Mouse (Mus musculus): ENCODE results near the gene Jmjd8. TPM values are rescaled to one million over a fixed set of nuclear protein-coding genes. Genes with fewer than 3 reads are reported as not detected.

Gene Jmjd8
- polyA plus RNA-seq, 1 experiment from 2014 or later = 46.2 TPM

Small RNA genes within 50 kb of the gene (microRNA-seq; reads per million reads assigned to microRNA genes)
- not detected for gene Mir3082 (ENCODE audit: borderline number of aligned reads)
- not detected for gene Mir6966 (ENCODE audit: borderline number of aligned reads)

Other genes with a start within 250 kb of the Jmjd8 start
- gene Lmf1, start 249.8 kb upstream of the Jmjd8 start, polyA plus RNA-seq (2015; fragmentation: Nextera tagmentation; extraction: Ambion mirVana) = 29.0 and 31.4 TPM in 2 replicates
- gene Gng13, start 111.7 kb upstream of the Jmjd8 start, polyA plus RNA-seq (2015; fragmentation: Nextera tagmentation; extraction: Ambion mirVana) = 23.7 and 44.9 TPM in 2 replicates
- 22.6 and 24.5 TPM in 2 replicates for gene Chtf18, start 101.4 kb upstream of the Jmjd8 start, polyA plus RNA-seq (2015; fragmentation: Nextera tagmentation; extraction: Ambion mirVana)
- 25.1 and 26.0 TPM in 2 replicates for gene Rpusd1, start 101.2 kb upstream of the Jmjd8 start, polyA plus RNA-seq (2015; fragmentation: Nextera tagmentation; extraction: Ambion mirVana)
- gene Mslnl, start 92.8 kb upstream of the Jmjd8 start, polyA plus RNA-seq (2015; fragmentation: Nextera tagmentation; extraction: Ambion mirVana) = 2.4 and 3.9 TPM in 2 replicates
- gene Msln, start 74.5 kb upstream of the Jmjd8 start, polyA plus RNA-seq (2015; fragmentation: Nextera tagmentation; extraction: Ambion mirVana) = 24.2 and 31.4 TPM in 2 replicates
- 26.9 and 27.1 TPM in 2 replicates for gene Narfl, start 55.1 kb upstream of the Jmjd8 start, polyA plus RNA-seq (2015; fragmentation: Nextera tagmentation; extraction: Ambion mirVana)
- gene Haghl, start 43.2 kb upstream of the Jmjd8 start, polyA plus RNA-seq (2015; fragmentation: Nextera tagmentation; extraction: Ambion mirVana) = 62.0 and 67.2 TPM in 2 replicates
- gene Ccdc78, start 42.3 kb upstream of the Jmjd8 start, polyA plus RNA-seq (2015; fragmentation: Nextera tagmentation; extraction: Ambion mirVana) = 2.9 and 4.8 TPM in 2 replicates
- 95.7 and 99.3 TPM in 2 replicates for gene Fam173a, start 36.0 kb upstream of the Jmjd8 start, polyA plus RNA-seq (2015; fragmentation: Nextera tagmentation; extraction: Ambion mirVana)
- not detected in 2 replicates for gene AC134908.4, start 33.2 kb upstream of the Jmjd8 start, polyA plus RNA-seq (2015; fragmentation: Nextera tagmentation; extraction: Ambion mirVana)
- 41.8 and 44.8 TPM in 2 replicates for gene Metrn, start 31.7 kb upstream of the Jmjd8 start, polyA plus RNA-seq (2015; fragmentation: Nextera tagmentation; extraction: Ambion mirVana)
- gene Fbxl16, start 19.8 kb upstream of the Jmjd8 start, polyA plus RNA-seq (2015; fragmentation: Nextera tagmentation; extraction: Ambion mirVana) = 3.8 and 4.0 TPM in 2 replicates
- gene Wdr24, start 5.2 kb upstream of the Jmjd8 start, polyA plus RNA-seq (2015; fragmentation: Nextera tagmentation; extraction: Ambion mirVana) = 24.7 and 27.1 TPM in 2 replicates
- 343 and 364 TPM in 2 replicates for gene Stub1, start 4.5 kb downstream of the Jmjd8 start, polyA plus RNA-seq (2015; fragmentation: Nextera tagmentation; extraction: Ambion mirVana)
- gene Rhbdl1, start 8.4 kb downstream of the Jmjd8 start, polyA plus RNA-seq (2015; fragmentation: Nextera tagmentation; extraction: Ambion mirVana) = 2.7 and 3.2 TPM in 2 replicates
- gene Gm20683, start 12.9 kb downstream of the Jmjd8 start, polyA plus RNA-seq (2015; fragmentation: Nextera tagmentation; extraction: Ambion mirVana) = 2.5 and 3.5 TPM in 2 replicates
- 24.5 and 25.8 TPM in 2 replicates for gene Rhot2, start 16.0 kb downstream of the Jmjd8 start, polyA plus RNA-seq (2015; fragmentation: Nextera tagmentation; extraction: Ambion mirVana)
- 21.5 and 32.1 TPM in 2 replicates for gene Wdr90, start 32.6 kb downstream of the Jmjd8 start, polyA plus RNA-seq (2015; fragmentation: Nextera tagmentation; extraction: Ambion mirVana)
- gene Mcrip2, start 39.9 kb downstream of the Jmjd8 start, polyA plus RNA-seq (2015; fragmentation: Nextera tagmentation; extraction: Ambion mirVana) = 13.4 and 15.7 TPM in 2 replicates
- gene Mettl26, start 46.2 kb downstream of the Jmjd8 start, polyA plus RNA-seq (2015; fragmentation: Nextera tagmentation; extraction: Ambion mirVana) = 49.6 and 51.8 TPM in 2 replicates
- gene Wfikkn1, start 52.0 kb downstream of the Jmjd8 start, polyA plus RNA-seq (2015; fragmentation: Nextera tagmentation; extraction: Ambion mirVana) = 0.62 and 0.83 TPM in 2 replicates
- 35.8 and 38.9 TPM in 2 replicates for gene Rab40c, start 90.9 kb downstream of the Jmjd8 start, polyA plus RNA-seq (2015; fragmentation: Nextera tagmentation; extraction: Ambion mirVana)
- gene Pigq, start 116.1 kb downstream of the Jmjd8 start, polyA plus RNA-seq (2015; fragmentation: Nextera tagmentation; extraction: Ambion mirVana) = 51.1 and 58.4 TPM in 2 replicates
- gene Nhlrc4, start 116.1 kb downstream of the Jmjd8 start, polyA plus RNA-seq (2015; fragmentation: Nextera tagmentation; extraction: Ambion mirVana) = 2.7 and 5.8 TPM in 2 replicates
- gene A930017K11Rik, start 123.7 kb downstream of the Jmjd8 start, polyA plus RNA-seq (2015; fragmentation: Nextera tagmentation; extraction: Ambion mirVana) = 0.24 and 0.28 TPM in 2 replicates
- gene Capn15, start 156.9 kb downstream of the Jmjd8 start, polyA plus RNA-seq (2015; fragmentation: Nextera tagmentation; extraction: Ambion mirVana) = 24.5 and 29.8 TPM in 2 replicates
- gene Rab11fip3, start 240.7 kb downstream of the Jmjd8 start, polyA plus RNA-seq (2015; fragmentation: Nextera tagmentation; extraction: Ambion mirVana) = 18.3 and 19.6 TPM in 2 replicates